Mouse (Mus musculus) monocyte, adult 5-6 weeks (primary cell): ENCODE measurements at regions not wholly inside any gene's neighbourhood (a gene's known extent, or its start where the extent isn't known, plus 50 kb on each side); places are given as distances from the start of the nearest gene placed in this dataset.
"Not testable (repeated sequence)": the region's sequence is repeated elsewhere in the genome, so short reads cannot be mapped to it uniquely, and the experiment has no call there.

Source experiments
- ATAC-seq: fragments of 153-309, 156-312 bp; replicated peaks from 2 replicates; pipeline ENCODE4 v1.8.0; 2017; ENCODE audit warnings: mild to moderate bottlenecking; ENCODE audit not compliant: low TSS enrichment, insufficient number of reproducible peaks, severe bottlenecking, poor library complexity, low FRiP score

- no peak for ATAC-seq
These were observed 114.2 kb downstream of the Nectin1 start for GRCm38 (mm10) chr9:43857988-43858387.

DNA sequence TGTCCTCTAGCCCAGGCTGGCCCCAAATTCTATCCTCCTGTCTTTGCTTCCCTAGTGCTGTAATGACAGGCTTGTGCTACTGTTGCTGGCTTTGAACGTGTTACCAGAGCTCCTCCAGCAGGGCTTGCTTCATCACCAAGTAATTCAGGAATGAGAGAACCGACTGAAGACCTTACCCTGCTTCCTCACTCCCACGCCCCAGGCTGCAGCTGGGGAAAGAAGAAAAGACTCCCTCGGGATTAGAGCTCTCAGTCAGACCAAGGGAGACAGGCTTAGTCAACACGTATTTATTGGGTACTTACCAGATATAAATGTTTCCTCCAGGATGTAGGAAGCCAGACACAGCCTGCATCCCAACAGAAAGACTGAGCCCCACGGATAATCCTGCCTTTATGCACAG, 115.0 kb downstream of the Nectin1 start:
- no peak for ATAC-seq

- no peak for ATAC-seq
These were observed 116.5 kb downstream of the Nectin1 start for GRCm38 (mm10) chr9:43860264-43860663.

DNA sequence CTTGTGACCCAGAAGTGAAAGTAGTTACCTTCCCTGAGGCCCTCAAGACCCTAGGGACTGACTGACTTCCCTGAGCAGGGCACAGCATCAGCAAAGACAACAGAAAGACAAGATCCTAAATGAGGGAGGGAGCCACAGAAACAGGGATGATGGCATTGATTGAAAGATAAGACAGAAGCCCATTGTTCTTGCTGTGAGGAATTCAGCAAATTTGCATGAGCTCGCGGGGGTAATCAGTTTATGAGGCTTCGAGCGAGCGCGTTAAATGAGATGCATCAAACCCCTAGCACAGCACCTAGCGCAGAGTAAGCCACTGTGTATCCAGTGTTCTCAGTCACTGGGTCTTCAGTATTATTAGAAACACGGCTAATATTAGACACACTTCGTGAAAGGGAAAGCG, 117.6 kb downstream of the Nectin1 start:
- no peak for ATAC-seq

- not testable (repeated sequence) for ATAC-seq
These were observed 118.2 kb downstream of the Nectin1 start for GRCm38 (mm10) chr9:43862034-43862433.

- ATAC-seq: no peak
These were observed 120.0 kb downstream of the Nectin1 start for GRCm38 (mm10) chr9:43863609-43864397.

GRCm38 (mm10) chr9:43866802-43867201, 123.0 kb downstream of the Nectin1 start:
- ATAC-seq: no peak

- ATAC-seq: no peak
These were observed 130.1 kb downstream of the Nectin1 start for GRCm38 (mm10) chr9:43873841-43874240.

DNA sequence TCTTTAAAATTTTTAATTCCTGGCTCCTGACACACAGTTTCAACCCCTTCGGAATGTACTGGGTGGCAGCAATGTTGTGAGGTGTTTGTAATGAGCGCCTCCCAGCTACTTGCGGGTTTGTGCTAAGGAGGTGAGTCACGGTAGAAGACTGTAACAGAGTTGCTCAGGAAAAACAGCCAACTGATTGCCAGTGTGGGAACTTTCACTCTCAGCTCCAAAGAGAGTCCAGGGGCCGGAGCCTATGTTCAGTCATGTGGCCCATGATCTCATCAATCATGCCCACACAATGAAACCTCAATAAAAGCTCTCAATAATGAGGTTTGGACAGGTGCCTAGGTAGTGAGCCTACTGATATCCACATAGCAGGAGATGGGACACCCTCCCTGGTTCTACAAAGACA, 130.5 kb downstream of the Nectin1 start:
- no peak for ATAC-seq

DNA sequence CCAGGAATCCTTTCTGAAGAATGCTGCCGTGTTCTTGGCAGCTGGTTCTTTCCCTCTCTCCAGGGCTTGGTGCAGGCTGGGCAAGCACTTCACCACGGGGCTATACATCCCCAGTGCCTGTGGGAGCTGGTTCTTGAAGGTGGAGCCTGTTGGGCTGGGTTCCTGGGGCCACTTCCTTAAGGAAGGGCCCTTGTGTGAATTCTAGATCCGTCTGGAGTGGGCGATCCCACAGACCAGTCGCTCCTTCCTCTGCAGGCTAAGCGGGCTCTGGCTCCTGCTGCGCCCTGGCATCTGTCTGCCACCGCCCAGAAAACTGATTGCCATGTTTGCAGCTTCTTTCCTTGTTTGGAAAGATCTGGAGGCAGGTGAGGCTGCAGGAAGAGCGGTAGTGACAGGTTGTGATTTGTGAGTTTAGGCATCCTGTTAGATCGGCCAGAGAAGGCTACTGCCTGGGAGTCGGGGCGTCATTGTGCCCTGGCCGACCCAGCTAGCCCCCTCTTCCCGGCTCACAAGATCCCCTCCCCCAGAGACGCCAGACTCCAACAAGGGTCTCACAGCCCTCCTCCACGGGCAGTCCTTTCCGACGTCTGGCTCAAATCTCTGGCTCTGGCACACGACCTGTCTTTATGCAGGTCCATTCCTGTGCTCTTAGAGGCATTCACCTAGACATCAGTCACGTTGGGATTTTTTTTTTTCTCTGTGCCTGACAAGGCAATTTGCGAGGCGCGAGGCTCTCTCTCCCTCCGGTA, 135.6 kb downstream of the Nectin1 start:
- ATAC-seq: no peak

GRCm38 (mm10) chr9:43879969-43880396, 136.2 kb downstream of the Nectin1 start:
- ATAC-seq: no peak

DNA sequence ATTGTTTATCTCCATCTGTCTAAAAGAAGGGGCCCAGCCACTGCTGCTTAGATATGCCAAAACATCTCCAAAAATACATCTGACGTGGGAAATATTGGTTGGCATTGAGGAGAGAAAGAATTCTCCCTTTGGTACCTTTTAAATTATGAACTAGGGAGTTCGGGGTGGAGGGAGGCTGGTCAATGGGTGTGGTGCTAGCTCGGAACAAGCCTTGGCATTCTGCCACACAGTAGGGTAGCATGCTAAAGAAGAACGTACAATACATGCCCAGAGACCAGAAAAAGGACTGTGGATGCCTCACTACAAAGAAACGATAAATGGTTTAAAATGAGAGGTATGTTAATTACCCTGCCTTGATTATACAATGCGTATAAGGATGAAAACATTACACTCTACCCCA, 149.3 kb downstream of the Nectin1 start:
- no peak for ATAC-seq

DNA sequence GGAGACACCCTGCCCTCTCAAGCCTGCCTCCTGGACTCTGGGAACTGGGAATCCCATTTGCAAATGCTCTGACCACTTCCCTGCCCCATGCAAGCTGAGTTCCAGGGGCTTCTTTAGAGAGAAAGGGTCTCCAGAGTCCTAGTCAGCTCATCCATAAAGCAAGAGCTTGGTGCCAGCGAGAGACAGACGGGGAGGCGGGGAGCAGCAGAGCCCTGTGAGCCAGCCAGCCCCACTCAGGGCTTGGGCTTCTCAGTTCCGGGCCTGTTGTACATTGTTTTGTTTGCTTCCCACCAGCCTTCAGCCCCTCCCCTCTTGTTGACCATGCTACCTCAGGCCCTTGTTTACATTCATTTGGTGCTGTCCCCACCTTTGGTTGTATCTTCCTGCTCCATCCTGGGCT, 143.9 kb upstream of the Thy1 start:
- ATAC-seq: no peak

DNA sequence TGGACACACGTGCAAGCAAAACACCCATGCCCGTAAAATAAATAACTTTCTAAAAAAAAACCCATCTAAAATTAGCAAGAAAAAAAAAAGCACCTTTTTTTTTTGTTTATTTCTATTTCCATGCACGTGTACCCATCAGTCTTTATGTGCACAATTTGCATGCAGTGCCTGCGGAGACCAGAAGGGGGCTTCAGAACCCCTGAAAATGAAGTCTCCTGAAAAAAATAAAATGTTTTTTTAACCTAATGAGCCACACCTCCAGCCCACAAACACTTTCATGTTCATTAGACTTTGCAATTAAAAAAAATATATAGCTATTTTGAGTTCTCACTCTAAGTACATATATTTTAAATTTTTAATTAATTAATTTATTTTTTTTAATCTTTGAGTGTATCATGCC, 134.9 kb upstream of the Thy1 start:
- no peak for ATAC-seq

DNA sequence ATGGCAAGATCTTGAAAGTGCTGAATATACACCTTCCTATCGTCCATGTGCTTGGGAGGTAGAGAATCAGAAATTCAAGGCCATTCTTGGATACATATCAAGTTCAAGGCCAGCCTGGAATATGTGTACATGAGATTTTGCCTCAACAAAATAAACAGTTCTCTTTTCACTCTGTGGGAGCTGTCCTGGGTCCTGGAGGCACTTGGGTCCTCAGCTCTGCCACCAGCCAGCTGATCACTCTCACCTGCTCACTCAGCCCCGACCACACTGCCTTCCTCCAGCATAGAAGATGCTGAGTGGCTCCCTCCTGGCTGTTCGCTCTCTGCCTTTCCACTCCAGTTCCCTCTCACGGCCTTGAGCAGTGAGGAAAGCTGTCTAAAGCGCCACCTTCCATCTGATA, 128.2 kb upstream of the Thy1 start:
- ATAC-seq: no peak

GRCm38 (mm10) chr9:43917467-43917866, 125.7 kb upstream of the Thy1 start:
- no peak for ATAC-seq

DNA sequence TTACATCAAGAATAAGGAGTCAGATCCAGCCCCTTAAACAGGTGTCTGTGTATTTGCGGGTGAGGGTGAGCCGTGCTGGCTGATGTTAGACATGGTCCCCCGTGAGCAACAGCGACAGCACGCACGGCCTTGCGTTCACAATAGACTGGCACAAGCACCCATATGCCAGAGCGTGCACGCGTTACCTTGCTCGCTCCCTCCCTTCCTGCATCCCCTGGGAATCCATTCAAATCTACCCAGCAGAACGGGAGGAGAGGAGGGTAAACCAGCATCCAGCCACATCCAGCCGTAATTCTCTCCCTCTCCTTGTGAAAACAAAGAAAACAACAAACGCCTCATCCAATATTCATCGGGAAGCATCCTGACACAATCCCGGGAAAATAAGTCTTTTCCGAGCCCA, 124.2 kb upstream of the Thy1 start:
- ATAC-seq: no peak

- no peak for ATAC-seq
These were observed 123.0 kb upstream of the Thy1 start for GRCm38 (mm10) chr9:43920053-43920754.

DNA sequence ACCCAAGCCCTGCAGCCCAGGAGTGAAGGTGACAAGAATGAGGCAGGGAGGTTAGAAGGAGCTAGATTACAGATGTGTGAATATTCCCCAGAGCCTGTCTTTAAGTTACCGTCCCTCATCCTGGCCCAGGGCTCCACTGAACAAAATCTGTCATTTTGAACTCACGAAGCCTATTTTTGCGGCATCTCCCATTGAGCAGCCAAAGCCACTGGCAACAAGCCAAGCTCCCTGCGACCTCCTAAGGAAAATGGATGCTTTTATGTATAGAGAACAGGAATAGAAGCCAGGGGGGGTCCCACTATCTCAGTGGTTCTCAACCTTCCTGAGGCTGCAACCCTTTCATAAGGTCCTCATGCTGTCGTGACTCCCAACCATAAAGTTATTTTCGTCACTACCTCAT, 121.0 kb upstream of the Thy1 start:
- no peak for ATAC-seq

GRCm38 (mm10) chr9:43923088-43923487, 120.1 kb upstream of the Thy1 start:
- ATAC-seq: no peak
